Mouse (Mus musculus): Measurements from ENCODE around the gene Dapk2.

DNA sequence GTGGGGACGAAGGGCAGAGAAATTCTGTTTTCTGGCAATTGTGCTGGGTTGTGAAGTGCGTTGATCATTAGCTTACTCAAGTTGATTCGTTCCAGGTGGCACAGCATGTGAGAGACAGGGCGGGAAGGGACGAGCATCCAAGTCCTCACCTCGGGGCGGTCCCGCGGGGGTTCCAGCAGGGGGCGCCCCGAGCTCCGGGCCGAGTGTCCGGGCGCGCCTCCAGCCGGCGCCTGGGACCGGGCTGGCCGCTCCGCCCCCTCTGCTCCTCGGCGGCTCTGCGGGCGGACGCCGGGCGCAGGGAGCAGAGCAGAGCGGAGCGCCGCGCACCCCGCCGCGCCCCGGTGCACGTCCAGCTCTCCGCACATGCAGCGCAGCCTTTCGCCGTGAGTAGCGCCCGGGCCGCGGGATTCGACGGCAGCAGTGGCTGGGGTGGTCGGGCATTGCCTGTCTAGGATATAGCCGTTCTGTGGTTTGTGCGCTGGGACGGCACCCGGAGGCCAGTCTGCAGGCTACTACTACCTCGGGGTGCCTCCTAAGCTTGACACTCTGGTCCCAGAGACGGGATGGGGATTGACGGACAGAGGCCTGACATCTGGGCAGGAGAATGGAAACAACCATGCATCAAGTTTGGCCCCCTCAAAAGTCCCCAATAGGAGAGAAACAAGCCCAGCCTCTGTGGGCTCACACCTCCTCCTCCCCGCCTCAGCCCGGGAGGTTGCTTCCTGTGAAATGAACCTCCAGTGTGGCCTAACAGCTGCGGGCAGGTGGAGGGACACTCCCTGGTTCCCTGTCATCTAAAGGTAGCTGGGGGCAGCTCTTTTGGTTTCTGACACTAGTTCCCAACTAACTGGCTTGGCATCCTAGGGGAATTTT, at the start of gene Dapk2:
- TF ChIP-seq CTCF (conservative IDR thresholded peaks at IDR 0.05; ENCODE audit: insufficient read depth, insufficient read length, low read depth, low read length) = peak; percentile 61
- no peak for TF ChIP-seq POLR2A (IDR thresholded peaks at IDR 0.05; ENCODE audit: low read depth, low read length)
